Mouse (Mus musculus): ENCODE data around the gene Egf.
A peak's percentile ranks its signal among the peaks of the same experiment; 100 is the strongest.

Egf gene

DNA sequence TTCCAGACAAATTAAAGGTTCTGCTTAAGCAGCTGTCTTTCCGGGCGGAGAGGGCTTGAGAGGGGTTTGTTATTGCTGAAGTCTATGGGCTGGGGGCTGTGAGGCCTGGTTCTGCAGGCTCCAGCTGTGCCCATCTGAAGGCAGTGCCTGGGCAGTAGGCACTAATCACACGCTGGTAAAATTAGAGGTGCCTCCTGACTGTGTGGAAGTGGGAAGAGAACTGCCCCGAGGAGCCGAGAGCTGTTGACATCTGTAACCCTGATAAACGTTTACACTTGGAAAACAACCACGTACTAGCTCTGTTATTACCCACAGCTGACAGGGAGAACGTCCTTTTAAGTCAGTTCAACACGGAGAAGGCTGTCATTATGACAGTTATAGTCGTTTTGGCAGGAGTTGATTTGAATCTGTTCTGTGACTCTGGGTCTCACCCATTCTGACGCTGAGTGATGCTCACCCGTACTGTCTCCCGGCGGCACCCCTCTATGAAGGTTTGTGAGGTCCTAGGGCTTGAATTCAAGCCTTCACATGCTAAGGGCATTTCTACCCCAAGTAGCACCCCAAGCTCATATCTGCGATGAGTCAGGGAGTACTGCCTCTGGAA lies 40.5 kb downstream of the Egf start:
- DNase-seq: no peak

DNA sequence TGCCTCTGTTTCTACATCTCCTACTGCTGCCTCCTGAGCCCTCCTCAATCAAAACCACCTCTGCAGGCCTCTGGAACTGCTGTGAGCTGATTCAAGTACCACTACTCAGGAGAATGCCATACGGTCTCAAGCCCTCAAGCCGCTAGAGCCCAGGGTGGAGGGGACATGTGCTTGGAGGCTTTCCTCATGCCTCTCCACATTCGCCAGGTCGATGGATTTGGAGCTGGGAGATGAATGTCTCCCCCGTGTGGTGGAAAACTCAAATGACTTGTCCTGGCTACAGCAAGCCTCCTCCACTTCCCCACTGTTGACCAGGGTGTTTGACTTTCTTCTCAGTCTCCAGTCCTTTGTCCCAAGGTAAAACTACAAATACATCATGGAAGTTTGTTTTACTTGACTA lies 47.0 kb downstream of the Egf start:
- DNase-seq: no peak

DNA sequence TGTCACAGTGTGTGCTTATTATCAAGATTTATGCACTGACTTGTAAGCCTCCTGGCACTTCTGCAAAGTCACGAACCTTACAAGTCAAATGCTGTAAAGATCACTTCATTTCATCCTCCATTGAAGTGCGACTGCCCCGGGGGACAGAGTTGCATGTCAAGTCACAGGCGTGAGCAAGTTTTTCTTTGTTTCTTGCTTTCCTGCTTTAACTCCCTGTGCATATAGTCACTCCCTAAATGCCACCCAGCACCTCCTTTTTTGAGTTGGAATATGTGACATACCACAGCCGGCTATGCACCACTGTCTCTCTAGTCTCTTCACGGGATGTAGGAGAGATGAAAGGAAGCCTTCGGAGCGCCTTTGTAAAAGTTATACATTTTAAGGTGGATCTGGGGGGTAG lies 56.2 kb downstream of the Egf start:
- no peak for DNase-seq

- no peak for DNase-seq
These were observed 56.8 kb downstream of the Egf start for GRCm38 (mm10) chr3:129698365-129698764.

GRCm38 (mm10) chr3:129697691-129698090 lies 57.4 kb downstream of the Egf start:
- DNase-seq: no peak

DNA sequence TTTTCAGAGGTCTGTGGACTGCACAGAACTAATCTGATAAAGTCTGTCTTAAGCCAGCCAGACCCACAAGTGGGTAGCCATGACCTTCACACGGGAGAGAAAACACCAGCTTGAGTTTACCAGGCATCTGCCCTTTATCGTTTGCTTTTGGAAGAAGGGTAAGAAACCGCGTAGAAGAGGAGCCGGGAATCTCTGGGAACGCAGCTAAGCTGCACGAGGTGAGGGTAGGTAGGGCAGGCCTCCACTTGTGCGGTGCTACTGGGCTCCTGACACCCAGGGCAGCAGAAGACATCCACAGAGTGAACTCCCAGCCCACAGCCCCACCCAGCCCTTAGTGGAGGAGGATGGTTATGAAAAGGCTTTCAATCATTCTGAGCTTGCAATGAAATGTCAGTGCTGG lies 59.2 kb downstream of the Egf start:
- no peak for DNase-seq

DNA sequence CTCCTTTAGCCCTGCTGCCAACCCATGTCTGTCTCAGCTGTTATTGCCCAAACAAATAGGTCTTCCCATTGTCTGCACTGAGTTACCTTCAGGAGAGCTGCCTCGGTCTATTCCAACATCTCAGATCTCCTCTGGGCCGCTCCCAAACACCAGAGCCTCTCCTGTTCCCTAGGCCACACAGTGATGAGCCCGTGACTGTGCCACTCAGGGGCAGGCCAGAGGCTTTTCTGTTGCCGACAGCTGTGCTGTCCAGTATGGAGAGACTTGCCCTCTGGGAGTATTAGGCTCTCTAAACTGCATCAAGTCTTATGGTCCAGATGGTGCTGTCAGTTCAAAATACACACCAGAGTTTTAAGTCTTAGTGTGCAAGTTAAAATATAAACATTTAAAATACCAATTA lies 61.5 kb downstream of the Egf start:
- no peak for DNase-seq

GRCm38 (mm10) chr3:129692816-129693215 lies 62.3 kb downstream of the Egf start:
- no peak for DNase-seq

- DNase-seq: no peak
These were observed 67.7 kb downstream of the Egf start for GRCm38 (mm10) chr3:129687429-129687828.

DNA sequence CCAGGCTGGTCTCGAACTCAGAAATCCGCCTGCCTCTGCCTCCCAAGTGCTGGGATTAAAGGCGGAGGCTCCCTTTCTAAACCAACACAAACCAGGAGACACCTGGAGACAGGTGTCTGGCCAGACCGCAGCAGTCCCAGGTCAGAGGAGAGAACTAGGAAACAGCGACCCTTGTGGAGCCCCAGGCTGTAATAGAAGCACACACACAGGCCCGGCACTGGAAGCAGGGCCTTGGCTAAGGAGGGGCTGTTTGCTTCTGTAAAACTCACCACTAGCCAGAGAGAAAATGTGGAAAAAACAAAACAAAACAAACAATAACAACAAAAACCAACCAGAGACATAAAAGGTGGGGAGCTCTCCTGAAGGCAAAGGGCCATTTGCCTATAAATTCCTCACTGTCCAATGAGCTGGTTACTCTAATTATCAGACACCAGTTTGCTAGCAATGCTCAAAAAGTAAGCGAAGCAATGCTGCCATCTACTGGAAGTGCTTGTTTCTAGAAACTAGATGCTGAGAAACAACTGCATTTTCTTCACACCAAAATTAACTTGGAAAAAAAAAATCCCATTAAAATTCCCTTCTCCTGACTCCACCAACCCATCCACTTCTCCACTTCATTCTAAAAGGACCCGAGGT lies 68.3 kb downstream of the Egf start:
- peak; percentile 25 for DNase-seq

DNA sequence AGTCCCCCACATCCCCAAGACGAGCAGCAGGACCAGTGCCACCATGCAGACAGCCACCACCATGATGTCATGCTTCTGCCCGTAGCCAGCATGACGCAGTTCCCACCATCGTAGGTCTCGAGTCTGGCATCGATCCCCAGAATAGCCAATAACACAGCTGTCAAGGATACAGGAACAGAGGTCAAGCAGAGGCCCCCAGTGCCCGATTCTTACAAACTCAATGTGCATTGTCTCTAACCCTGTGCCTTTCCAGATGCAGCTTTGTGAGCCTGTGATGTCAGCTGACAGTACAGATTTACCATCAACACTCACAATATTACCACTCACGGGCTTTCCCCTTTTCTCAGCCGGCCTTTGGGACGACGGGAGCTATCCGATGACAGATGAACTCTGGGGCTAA lies 68.9 kb downstream of the Egf start:
- DNase-seq: no peak

GRCm38 (mm10) chr3:129683060-129683679 lies 71.9 kb downstream of the Egf start:
- no peak for DNase-seq

- DNase-seq: no peak
These were observed 72.7 kb downstream of the Egf start for GRCm38 (mm10) chr3:129682389-129682788.

DNA sequence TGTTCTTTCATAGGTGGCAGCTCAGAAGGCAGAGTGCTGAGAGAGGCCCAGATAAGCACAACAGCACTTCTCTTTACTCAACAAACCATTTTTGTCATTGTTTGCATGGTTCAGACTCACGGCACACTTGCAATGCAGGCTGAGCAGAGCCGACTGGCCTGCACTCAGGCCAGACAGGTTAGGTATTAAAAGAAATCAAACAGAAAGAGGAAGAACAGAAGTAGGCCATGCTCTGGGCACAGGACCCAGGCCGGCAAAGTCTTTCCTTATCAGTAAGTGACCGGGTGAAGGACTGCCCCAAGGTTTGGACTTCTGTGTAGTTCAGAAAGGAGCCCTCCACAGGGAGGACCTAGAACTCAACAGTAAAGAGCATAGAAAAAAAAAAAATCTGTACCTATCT lies 73.3 kb downstream of the Egf start:
- DNase-seq: no peak

DNA sequence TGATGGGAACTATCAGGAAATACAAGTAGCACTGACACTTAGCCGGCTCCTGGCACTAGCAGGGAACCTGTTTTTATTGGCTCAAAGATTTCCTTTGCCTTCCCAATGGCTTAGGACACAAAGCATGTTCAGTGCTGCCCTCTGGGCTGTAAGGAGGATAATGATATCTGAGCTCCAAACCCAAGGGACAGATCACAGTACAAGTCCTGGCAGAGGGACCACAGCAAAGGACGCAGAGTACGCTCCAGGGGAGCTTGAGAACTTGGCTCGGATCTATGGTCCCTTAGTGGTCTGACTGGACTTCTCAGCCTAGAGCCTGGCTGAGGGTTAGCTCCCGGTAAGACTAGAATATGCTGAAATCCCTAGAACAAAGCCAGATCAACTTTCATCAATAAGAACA lies 74.9 kb downstream of the Egf start:
- no peak for DNase-seq

GRCm38 (mm10) chr3:129675923-129676322 lies 79.2 kb downstream of the Egf start:
- no peak for DNase-seq

DNA sequence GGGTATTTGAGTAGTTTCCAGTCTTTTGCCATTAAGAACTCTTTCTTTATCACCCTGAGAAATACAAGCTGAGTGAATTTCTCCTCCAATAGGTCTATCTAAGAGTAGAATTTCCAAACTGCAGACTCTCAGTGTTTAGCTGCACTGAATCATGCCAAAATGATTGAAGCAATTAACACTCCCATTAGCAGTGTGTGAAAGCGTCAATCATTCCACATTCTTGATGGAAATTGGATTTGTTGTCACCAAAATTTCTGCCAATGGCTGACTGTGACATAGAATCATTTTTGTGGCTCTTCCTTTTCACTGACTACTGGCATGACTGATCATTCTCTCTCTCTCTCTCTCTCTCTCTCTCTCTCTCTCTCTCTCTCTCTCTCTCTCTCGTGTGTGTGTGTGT lies 91.2 kb downstream of the Egf start:
- no peak for DNase-seq

DNA sequence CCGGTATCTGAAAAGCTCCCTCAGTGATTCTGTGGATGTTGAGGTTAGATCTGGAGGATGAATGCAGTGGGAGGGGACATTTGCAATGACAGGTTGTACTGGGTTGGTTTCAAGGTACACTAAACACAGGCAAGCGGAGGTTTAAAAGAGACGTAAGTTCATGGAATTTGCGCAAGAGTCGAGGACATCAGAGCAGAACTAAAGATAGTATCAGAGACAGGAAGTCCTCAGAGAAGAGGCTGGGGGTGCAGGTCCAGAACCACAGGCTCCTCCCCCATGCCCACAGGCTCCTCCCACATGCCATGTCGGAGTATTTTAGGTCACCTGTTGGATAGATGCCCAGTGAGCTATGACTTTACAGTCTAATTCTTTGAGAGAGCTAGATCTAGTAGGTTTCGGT lies 96.3 kb downstream of the Egf start:
- DNase-seq: no peak

- no peak for DNase-seq
These were observed 97.3 kb downstream of the Egf start for GRCm38 (mm10) chr3:129657775-129658174.

GRCm38 (mm10) chr3:129657222-129657621 lies 97.9 kb downstream of the Egf start:
- DNase-seq: no peak

DNA sequence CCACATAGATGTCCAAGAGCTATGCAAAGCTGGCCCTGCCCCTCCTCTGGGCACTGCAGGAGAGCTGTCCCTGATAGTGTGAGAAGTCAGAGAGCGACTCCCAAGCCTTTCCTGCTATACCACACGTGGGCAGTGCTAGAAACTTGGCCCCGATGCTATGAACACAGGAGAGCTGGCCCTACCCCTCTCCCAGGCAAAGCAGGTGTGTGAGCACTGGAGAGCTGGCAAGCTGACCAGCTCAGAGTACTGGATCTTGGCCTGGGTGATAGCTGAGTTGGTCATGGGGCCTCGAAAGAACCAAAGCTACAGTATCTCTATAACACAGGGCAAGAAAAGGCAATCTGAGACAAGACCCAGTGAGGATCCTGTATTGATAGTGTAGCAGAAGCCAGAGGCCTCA lies 98.6 kb downstream of the Egf start:
- peak; percentile 37 for DNase-seq

- no peak for DNase-seq
These were observed 102.6 kb downstream of the Egf start for GRCm38 (mm10) chr3:129652476-129652875.

DNA sequence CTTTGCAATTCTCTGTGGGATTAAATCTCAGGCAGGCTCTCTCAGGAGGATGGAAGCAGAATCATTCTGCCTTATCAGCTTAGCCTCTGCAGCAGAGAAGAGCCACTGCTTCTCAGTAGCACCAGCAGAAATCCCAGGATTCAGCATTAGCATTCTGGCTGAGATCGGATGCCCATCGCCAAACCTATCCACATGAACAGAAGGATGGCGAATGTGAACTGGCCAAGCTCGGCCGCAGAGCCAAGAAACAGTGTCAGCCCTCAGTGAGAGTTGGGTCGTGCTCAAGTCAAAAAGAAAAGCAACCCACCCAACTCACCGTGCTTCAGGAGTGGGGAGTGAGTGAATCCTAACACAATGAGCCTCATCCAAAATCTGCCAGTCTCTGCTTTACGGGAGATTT lies 103.4 kb downstream of the Egf start:
- peak; percentile 36 for DNase-seq

- no peak for DNase-seq
These were observed 104.2 kb downstream of the Egf start for GRCm38 (mm10) chr3:129650931-129651330.

DNA sequence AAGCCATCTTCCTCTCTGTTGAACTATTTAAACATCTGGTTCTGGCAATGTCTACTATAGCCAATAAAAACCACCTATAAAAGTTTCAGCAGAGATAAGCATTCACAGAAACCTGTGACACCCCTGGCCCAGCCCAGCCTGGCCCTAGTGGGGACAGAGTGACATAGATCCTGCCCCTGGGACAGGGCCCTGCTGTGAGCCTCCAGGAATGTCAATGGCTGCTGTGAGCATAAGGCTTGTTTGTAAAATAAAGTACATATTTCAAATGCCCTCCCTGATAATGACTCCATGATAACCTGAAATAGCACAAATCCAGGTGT lies 104.9 kb downstream of the Egf start:
- DNase-seq: no peak
